Mouse (Mus musculus): ENCODE results near the gene Gab2.

- TF ChIP-seq CTCF (IDR thresholded peaks at IDR 0.05; ENCODE audit: low read depth), result no peak
- TF ChIP-seq EP300 (IDR thresholded peaks at IDR 0.05; ENCODE audit: low read depth), result no peak
These were observed 274.9 kb downstream of the Gab2 start for GRCm38 (mm10) chr7:97356253-97356652.

Measured in liver, postnatal 0 days (tissue).